Mouse (Mus musculus): Measurements from ENCODE around the gene Cacna1i.

The Cacna1i gene

GRCm38 (mm10) chr15:80413988-80414721 is 127.1 kb downstream of the Cacna1i start:
- DNase-seq = peak; percentile 42

GRCm38 (mm10) chr15:80415132-80415531 is 128.1 kb downstream of the Cacna1i start:
- DNase-seq = no peak

DNA sequence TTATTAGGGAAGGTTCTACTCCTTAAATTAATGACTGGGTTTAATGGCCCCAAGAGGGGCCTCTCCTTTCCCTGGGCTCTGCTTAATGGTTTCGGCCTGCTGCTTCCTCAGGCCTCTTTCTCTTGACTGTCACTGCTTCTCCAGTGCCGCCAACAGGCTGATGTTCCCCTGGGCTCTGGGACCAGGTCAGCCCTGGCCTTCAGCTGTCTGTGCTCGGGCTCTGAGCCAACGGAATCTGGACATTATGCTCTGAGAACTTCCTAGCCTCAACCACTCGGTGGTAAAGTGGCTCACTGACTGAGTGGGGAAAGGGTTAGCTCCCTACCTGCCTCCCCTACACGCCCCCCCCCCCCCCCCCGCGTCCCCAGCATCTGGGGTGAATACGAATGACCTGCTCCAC is 130.0 kb downstream of the Cacna1i start:
- DNase-seq = no peak

GRCm38 (mm10) chr15:80418146-80418545 is 131.1 kb downstream of the Cacna1i start:
- DNase-seq = peak; percentile 34

GRCm38 (mm10) chr15:80430324-80430723 is 143.3 kb downstream of the Cacna1i start:
- no peak for DNase-seq

GRCm38 (mm10) chr15:80436961-80437360 is 149.9 kb downstream of the Cacna1i start:
- no peak for DNase-seq

GRCm38 (mm10) chr15:80437996-80438395 is 151.0 kb downstream of the Cacna1i start:
- DNase-seq = no peak

- DNase-seq = no peak
Observed at GRCm38 (mm10) chr15:80438423-80438822, 151.4 kb downstream of the Cacna1i start.

GRCm38 (mm10) chr15:80440195-80440594 is 153.2 kb downstream of the Cacna1i start:
- DNase-seq = no peak

- DNase-seq = no peak
Observed at GRCm38 (mm10) chr15:80445956-80446687, 159.1 kb downstream of the Cacna1i start.
